ENCODE assay signal across 8 mouse cellular contexts in genomic region chr19:47674419-47674818, GRCm38 (mm10). TPM values are rescaled to one million over a fixed set of nuclear protein-coding genes. Genes with fewer than 3 reads are reported as not detected.
DNase-seq lines count a peak whose midpoint lies in the region; ATAC-seq and TF ChIP-seq lines count a peak whose summit lies in the region.

No protein-coding gene starts in this region.

- H3K4me2 ChIP-seq in midbrain, embryonic 11.5 days: no peak overlapping the region
- H3K4me2 ChIP-seq in midbrain, embryonic 15.5 days: no peak overlapping the region

- no peak overlapping the region for H3K27ac ChIP-seq in cerebellum, adult 2 months (ENCODE audit: insufficient read depth, low read length)
- H3K27ac ChIP-seq in midbrain, embryonic 11.5 days (ENCODE audit: low read depth, low read length): no peak overlapping the region
- H3K27ac ChIP-seq in midbrain, embryonic 15.5 days: no peak overlapping the region

- H3K4me1 ChIP-seq in cerebellum, adult 2 months (ENCODE audit: control insufficient read depth, insufficient read depth, low read length): no peaks in the 10 kb centered on the region
- H3K4me1 ChIP-seq in midbrain, embryonic 11.5 days (ENCODE audit: control insufficient read depth, insufficient read depth, low read length): no peaks in the 10 kb centered on the region
- H3K4me1 ChIP-seq in midbrain, embryonic 15.5 days: no peaks in the 10 kb centered on the region

- no peaks in the 10 kb centered on the region for H3K36me3 ChIP-seq in midbrain, embryonic 11.5 days (ENCODE audit: control insufficient read depth, insufficient read depth, low read length)
- H3K36me3 ChIP-seq in midbrain, embryonic 15.5 days (replicated peaks): no peaks in the 10 kb centered on the region

- DNase-seq in cerebellum, adult 2 months: no peak
- DNase-seq in cerebellum, adult 11-12 months: no peak
- peak; percentile 92 for DNase-seq in midbrain, embryonic 11.5 days (ENCODE audit: low spot score, missing footprints)
- DNase-seq in c-Kit-positive CD71-positive TER-119-positive erythroid progenitor cells, embryonic 14.5 days (ENCODE audit: low spot score): peak; percentile 54
- peak; percentile 22 to 37 for DNase-seq in layer of hippocampus, postnatal 10 days (ENCODE audit: low spot score in 2 of 2)
- DNase-seq in retina, embryonic 14.5 days (ENCODE audit: low spot score): peak; percentile 64
- no peak for DNase-seq in urinary bladder, postnatal 4 days (ENCODE audit: low spot score in 2 of 2)

- WGBS in cerebellum, adult 2 months: 38% methylated on average over 8 of the region's 8 CpGs
- 37% methylated on average over 8 of the region's 8 CpGs for WGBS in midbrain, embryonic 11.5 days
- 33% methylated on average over 8 of the region's 8 CpGs for WGBS in midbrain, embryonic 15.5 days

- no peak overlapping the region for H3K9ac ChIP-seq in midbrain, embryonic 11.5 days (ENCODE audit: low read length)
- H3K9ac ChIP-seq in midbrain, embryonic 15.5 days: no peak overlapping the region

- no peak for ATAC-seq in midbrain, embryonic 11.5 days (ENCODE audit: low FRiP score)
- ATAC-seq in midbrain, embryonic 15.5 days (replicated peaks): no peak

- no peak for TF ChIP-seq POLR2A in cerebellum, adult 2 months (IDR thresholded peaks at IDR 0.05; ENCODE audit: borderline replicate concordance, insufficient read depth, low read length)

- no peak overlapping the region for H3K4me3 ChIP-seq in cerebellum, adult 2 months (replicated peaks; ENCODE audit: insufficient read depth, low read depth, low read length)
- H3K4me3 ChIP-seq in midbrain, embryonic 11.5 days (ENCODE audit: low read depth, low read length): no peak overlapping the region
- no peak overlapping the region for H3K4me3 ChIP-seq in midbrain, embryonic 15.5 days

- TF ChIP-seq CTCF in cerebellum, adult 2 months (IDR thresholded peaks at IDR 0.05; ENCODE audit: borderline replicate concordance, insufficient read depth, low read depth, low read length): peak; percentile 48; the same call in 1 of the 2 replicates

- no peaks in the 10 kb centered on the region for H3K27me3 ChIP-seq in cerebellum, adult 2 months (ENCODE audit: control insufficient read depth, insufficient read depth, low read length)
- no peaks in the 10 kb centered on the region for H3K27me3 ChIP-seq in midbrain, embryonic 11.5 days (ENCODE audit: control insufficient read depth, insufficient read depth, low read length)
- no peaks in the 10 kb centered on the region for H3K27me3 ChIP-seq in midbrain, embryonic 15.5 days (replicated peaks)

- no peaks in the 10 kb centered on the region for H3K9me3 ChIP-seq in midbrain, embryonic 11.5 days (ENCODE audit: control insufficient read depth, low read length)
- no peaks in the 10 kb centered on the region for H3K9me3 ChIP-seq in midbrain, embryonic 15.5 days

RNA-seq across cellular contexts. Expression of gene Col17a1, which starts 17.5 kb away (rescaled TPM):
- polyA plus RNA-seq in cerebellum, adult 2 months (2012; rRNA removed): 3.6 and 4.1 TPM in 2 replicates
- polyA plus RNA-seq in midbrain, embryonic 11.5 days (2014; fragmentation: Nextera tagmentation; extraction: Ambion mirVana): 0.25 and 0.52 TPM in 2 replicates
- polyA plus RNA-seq in midbrain, embryonic 15.5 days (2015; fragmentation: Nextera tagmentation; extraction: Ambion mirVana): 0.24 and 0.40 TPM in 2 replicates
- under 1 TPM; 0.16 to 0.25 TPM for total RNA-seq in layer of hippocampus, postnatal 10 days (2021)

RNA-seq across cellular contexts. Expression of gene Sfr1, which starts 57.1 kb away (rescaled TPM):
- 81.6 and 84.8 TPM in 2 replicates for polyA plus RNA-seq in cerebellum, adult 2 months (2012; rRNA removed)
- 330 and 344 TPM in 2 replicates for polyA plus RNA-seq in midbrain, embryonic 11.5 days (2014; fragmentation: Nextera tagmentation; extraction: Ambion mirVana)
- 141 and 142 TPM in 2 replicates for polyA plus RNA-seq in midbrain, embryonic 15.5 days (2015; fragmentation: Nextera tagmentation; extraction: Ambion mirVana)
- total RNA-seq in layer of hippocampus, postnatal 10 days (2021): 100 to 1,000 TPM; 102 to 115 TPM

Comparison
In these comparisons a context has a peak if more than half of its experiments do, and no peak if none do; other contexts are left out.
1. DNase-seq: peak in midbrain, embryonic 11.5 days (single experiment), c-Kit-positive CD71-positive TER-119-positive erythroid progenitor cells, embryonic 14.5 days (single experiment), layer of hippocampus, postnatal 10 days (2 of 2) and retina, embryonic 14.5 days (single experiment); none in cerebellum, adult 2 months (0 of 2), cerebellum, adult 11-12 months (single experiment) and urinary bladder, postnatal 4 days (0 of 2).